Mouse (Mus musculus) E14TG2a.4 (cell line): ENCODE data around the gene Cercam.

Experiments used
- CTCF ChIP-seq: conservative IDR thresholded peaks from 2 replicates; pipeline ENCODE4 v1.5.1; 2014; ENCODE audit warnings: low read length
- NANOG ChIP-seq: IDR thresholded peaks from 2 replicates; pipeline ENCODE4 v1.6.1; 2014; ENCODE audit warnings: borderline replicate concordance, low read length, mixed read lengths

DNA sequence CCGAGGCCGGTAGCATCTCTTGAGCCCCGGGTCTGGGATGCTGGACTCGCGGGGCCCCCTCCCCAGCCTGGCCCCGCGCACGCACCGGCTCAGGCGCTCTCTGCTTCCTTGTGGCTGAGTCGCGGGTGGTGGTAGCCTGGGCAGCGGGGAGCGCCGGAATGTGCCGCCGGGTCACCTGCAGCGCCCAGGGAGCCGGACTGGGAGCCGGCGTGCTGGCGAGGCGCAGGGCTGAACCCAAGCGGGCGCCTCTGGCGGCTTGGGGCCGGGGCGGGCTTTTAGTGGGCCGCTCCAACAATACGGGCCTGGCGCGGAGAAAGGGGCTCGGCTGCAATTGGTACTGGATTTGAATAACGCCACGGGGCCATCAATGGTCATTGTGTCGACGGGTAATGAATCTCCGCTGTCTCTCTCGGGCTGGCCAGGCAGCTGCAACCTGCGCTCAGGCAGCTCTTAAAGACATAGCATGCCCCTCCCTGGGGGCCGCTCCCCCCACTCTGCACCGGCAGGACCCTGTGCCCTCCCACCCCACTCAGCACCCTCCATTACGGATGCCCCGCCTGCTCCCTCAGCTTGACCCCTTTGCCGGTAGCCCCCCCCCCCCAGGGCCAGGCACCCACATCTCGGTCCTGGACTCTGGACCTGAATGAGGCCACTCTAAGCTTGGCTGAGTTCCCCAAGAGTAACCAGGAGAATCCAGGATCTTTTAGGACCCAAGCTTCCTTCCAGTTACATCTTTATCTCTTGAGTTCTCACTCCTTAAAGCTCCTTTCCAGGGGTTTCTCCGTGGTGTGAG, 22.7 kb upstream of the Cercam start:
- TF ChIP-seq CTCF, result no peak
- no peak for TF ChIP-seq NANOG
